Mouse (Mus musculus): Measurements from ENCODE around the gene Slc35b4. TPM values are rescaled to one million over a fixed set of nuclear protein-coding genes. Genes with fewer than 3 reads are reported as not detected.

Slc35b4 gene
- 18.3 TPM for polyA plus RNA-seq (2012; fragmentation: generic; extraction: Trizol)

- Histone ChIP-seq H3K4me2 (ENCODE audit: low read depth) (peak within 1 kb of the TSS; percentile 89), H3K27me3 (ENCODE audit: control insufficient read depth, insufficient read depth, insufficient read length) (no peaks in the 10 kb centered on the region), H3ac (ENCODE audit: control insufficient read depth, insufficient read length) (peak within 1 kb of the TSS; percentile 56), H3K79me2 (ENCODE audit: control insufficient read depth, insufficient read depth) (peaks cover 27% of the 10 kb centered on the region), H3K36me3 (ENCODE audit: control insufficient read depth, insufficient read depth) (no peaks in the 10 kb centered on the region), H3K4me3 (peak within 1 kb of the TSS; percentile 61)
- TF ChIP-seq SRF (IDR thresholded peaks at IDR 0.05; ENCODE audit: control insufficient read depth, insufficient read length, low read depth) (peak; percentile 40), TCF3 (IDR thresholded peaks at IDR 0.05; ENCODE audit: insufficient read length, low read depth) (no peak), TCF12 (IDR thresholded peaks at IDR 0.05; ENCODE audit: insufficient read depth, poor library complexity, severe bottlenecking) (no peak), POLR2AphosphoS2 (IDR thresholded peaks at IDR 0.05; ENCODE audit: insufficient read length, low read depth) (peak; percentile 58), POLR2A (IDR thresholded peaks at IDR 0.05; ENCODE audit: insufficient read length, low read depth) (peak; percentile 59), REST (IDR thresholded peaks at IDR 0.05; ENCODE audit: insufficient read depth, insufficient read length) (no peak), USF1 (IDR thresholded peaks at IDR 0.05; ENCODE audit: low read depth) (no peak), E2F4 (IDR thresholded peaks at IDR 0.05; ENCODE audit: insufficient read depth) (no peak), MYOD1 (IDR thresholded peaks at IDR 0.05; ENCODE audit: control insufficient read depth in 1 of 3, insufficient read length in 2 of 3, low read depth in 2 of 3) (peak in 2 of 3 experiments; percentile 6 to 71), MYOG (IDR thresholded peaks at IDR 0.05; ENCODE audit: control insufficient read depth in 1 of 3, insufficient read depth in 1 of 3, insufficient read length in 2 of 3, low read depth in 2 of 3) (peak; percentile 10 to 72 (median 15)), MAX (IDR thresholded peaks at IDR 0.05; ENCODE audit: low read depth) (no peak)
Observed at GRCm38 (mm10) chr6:34176864-34177247, at the start of gene Slc35b4. TSS of gene Slc35b4 (minus strand) at chr6:34177111.

- Histone ChIP-seq H3K36me3 (ENCODE audit: control insufficient read depth, insufficient read depth) (no peaks in the 10 kb centered on the region), H3ac (ENCODE audit: control insufficient read depth, insufficient read length) (no peak overlapping the region), H3K4me2 (ENCODE audit: low read depth) (no peak overlapping the region), H3K4me3 (no peak overlapping the region), H3K79me2 (ENCODE audit: control insufficient read depth, insufficient read depth) (no peaks in the 10 kb centered on the region), H3K27me3 (ENCODE audit: control insufficient read depth, insufficient read depth, insufficient read length) (no peaks in the 10 kb centered on the region)
- TF ChIP-seq E2F4 (IDR thresholded peaks at IDR 0.05; ENCODE audit: insufficient read depth) (no peak), TCF3 (IDR thresholded peaks at IDR 0.05; ENCODE audit: insufficient read length, low read depth) (no peak), CEBPB (IDR thresholded peaks at IDR 0.05; ENCODE audit: insufficient read depth, poor library complexity, severe bottlenecking) (no peak), SRF (IDR thresholded peaks at IDR 0.05; ENCODE audit: control insufficient read depth, insufficient read length, low read depth) (no peak)
Observed at GRCm38 (mm10) chr6:34225004-34225599, 48.2 kb upstream of the Slc35b4 start.

DNA sequence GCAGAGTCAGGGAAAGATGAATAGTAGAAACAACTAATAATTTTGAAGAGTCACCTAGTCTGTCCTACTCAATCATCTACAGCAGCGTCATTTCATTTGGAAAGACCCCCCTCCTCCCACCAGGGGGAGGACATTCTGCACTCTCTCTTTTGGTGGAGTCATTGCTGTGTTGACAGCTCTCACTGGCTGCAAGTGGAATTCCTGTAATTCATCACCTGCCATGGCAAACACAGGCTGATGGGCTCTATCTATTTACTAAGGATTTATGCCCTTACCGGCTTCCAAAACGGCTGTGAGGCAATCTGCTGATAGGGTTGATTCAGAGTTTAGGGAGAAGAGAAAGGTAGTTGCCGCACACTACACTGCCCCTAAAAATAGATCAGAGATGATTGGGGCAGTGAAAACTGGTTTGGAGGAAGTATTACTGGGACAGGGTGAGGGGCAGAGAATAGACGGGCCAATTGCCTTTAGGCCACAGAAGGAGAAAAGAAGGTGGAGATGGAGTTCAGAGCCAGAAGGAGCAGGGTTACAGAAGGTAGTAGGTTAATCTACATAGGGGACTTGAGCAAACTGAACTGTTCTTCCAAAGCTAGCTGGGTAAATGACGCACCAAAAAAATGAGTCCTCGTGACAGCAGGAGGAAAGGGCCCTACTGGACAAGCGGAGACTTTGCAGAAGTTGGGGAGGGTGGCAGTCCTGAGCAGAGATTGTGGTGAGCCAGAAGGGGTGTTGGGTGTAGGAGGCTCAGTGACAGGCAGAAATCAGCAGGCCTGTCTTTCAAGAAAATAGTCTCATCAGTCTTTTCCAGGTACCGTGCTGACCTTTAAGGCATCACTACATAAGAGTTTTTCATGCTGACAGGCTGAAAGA lies 39.8 kb upstream of the Slc35b4 start:
- TF ChIP-seq USF1 (IDR thresholded peaks at IDR 0.05; ENCODE audit: low read depth) (no peak), REST (IDR thresholded peaks at IDR 0.05; ENCODE audit: insufficient read depth, insufficient read length) (no peak), E2F4 (IDR thresholded peaks at IDR 0.05; ENCODE audit: insufficient read depth) (no peak), MYOD1 (IDR thresholded peaks at IDR 0.05; ENCODE audit: control insufficient read depth in 1 of 3, insufficient read length in 2 of 3, low read depth in 2 of 3) (no peak), TCF12 (IDR thresholded peaks at IDR 0.05; ENCODE audit: insufficient read depth, poor library complexity, severe bottlenecking) (no peak), CEBPB (IDR thresholded peaks at IDR 0.05; ENCODE audit: insufficient read depth, poor library complexity, severe bottlenecking) (no peak)
- H3K4me2 ChIP-seq (ENCODE audit: low read depth): no peak overlapping the region
- no peak overlapping the region for H3K4me3 ChIP-seq
- H3ac ChIP-seq (ENCODE audit: control insufficient read depth, insufficient read length): no peak overlapping the region
- H3K36me3 ChIP-seq (ENCODE audit: control insufficient read depth, insufficient read depth): no peaks in the 10 kb centered on the region
- H3K27me3 ChIP-seq (ENCODE audit: control insufficient read depth, insufficient read depth, insufficient read length): peaks cover 48% of the 10 kb centered on the region
- H3K79me2 ChIP-seq (ENCODE audit: control insufficient read depth, insufficient read depth): no peaks in the 10 kb centered on the region

DNA sequence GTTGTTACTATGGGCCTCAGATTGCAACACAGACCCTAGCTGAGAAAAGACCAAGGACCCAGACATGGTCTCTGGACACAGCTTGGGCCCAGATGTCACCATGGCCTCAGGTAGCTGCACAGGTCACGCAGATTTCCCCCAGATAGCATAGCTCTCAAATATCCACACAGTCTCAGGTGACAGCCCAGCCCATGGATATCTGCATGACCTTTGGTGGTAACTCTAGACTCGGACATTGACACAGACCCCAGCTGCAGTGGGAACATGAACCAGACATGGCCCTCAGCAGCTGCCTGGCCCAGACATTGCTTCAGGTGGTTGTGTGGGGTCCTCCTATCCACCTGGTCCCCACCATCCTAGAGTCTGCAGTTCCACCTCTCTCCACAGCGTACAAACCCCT lies 28.8 kb upstream of the Slc35b4 start:
- TF ChIP-seq POLR2AphosphoS2 (IDR thresholded peaks at IDR 0.05; ENCODE audit: insufficient read length, low read depth) (no peak), MYOG (IDR thresholded peaks at IDR 0.05; ENCODE audit: control insufficient read depth in 1 of 3, insufficient read depth in 1 of 3, insufficient read length in 2 of 3, low read depth in 2 of 3) (no peak), USF1 (IDR thresholded peaks at IDR 0.05; ENCODE audit: low read depth) (no peak), SRF (IDR thresholded peaks at IDR 0.05; ENCODE audit: control insufficient read depth, insufficient read length, low read depth) (no peak), REST (IDR thresholded peaks at IDR 0.05; ENCODE audit: insufficient read depth, insufficient read length) (no peak), MAX (IDR thresholded peaks at IDR 0.05; ENCODE audit: low read depth) (no peak), POLR2A (IDR thresholded peaks at IDR 0.05; ENCODE audit: insufficient read length, low read depth) (no peak), CEBPB (IDR thresholded peaks at IDR 0.05; ENCODE audit: insufficient read depth, poor library complexity, severe bottlenecking) (no peak), MYOD1 (IDR thresholded peaks at IDR 0.05; ENCODE audit: control insufficient read depth in 1 of 3, insufficient read length in 2 of 3, low read depth in 2 of 3) (no peak)
- no peaks in the 10 kb centered on the region for H3K79me2 ChIP-seq (ENCODE audit: control insufficient read depth, insufficient read depth)
- no peaks in the 10 kb centered on the region for H3K27me3 ChIP-seq (ENCODE audit: control insufficient read depth, insufficient read depth, insufficient read length)

More for the DNA sequence above, 28.8 kb upstream of the Slc35b4 start:
- Histone ChIP-seq H3K36me3 (ENCODE audit: control insufficient read depth, insufficient read depth) (no peaks in the 10 kb centered on the region), H3K4me2 (ENCODE audit: low read depth) (no peak overlapping the region), H3K4me3 (no peak overlapping the region), H3ac (ENCODE audit: control insufficient read depth, insufficient read length) (no peak overlapping the region)

Data from myocyte (in vitro differentiated cells).